Mouse (Mus musculus): ENCODE results near the gene Zfp672.
"Not testable (repeated sequence)": the region's sequence is repeated elsewhere in the genome, so short reads cannot be mapped to it uniquely, and the experiment has no call there.

Gene Zfp672

DNA sequence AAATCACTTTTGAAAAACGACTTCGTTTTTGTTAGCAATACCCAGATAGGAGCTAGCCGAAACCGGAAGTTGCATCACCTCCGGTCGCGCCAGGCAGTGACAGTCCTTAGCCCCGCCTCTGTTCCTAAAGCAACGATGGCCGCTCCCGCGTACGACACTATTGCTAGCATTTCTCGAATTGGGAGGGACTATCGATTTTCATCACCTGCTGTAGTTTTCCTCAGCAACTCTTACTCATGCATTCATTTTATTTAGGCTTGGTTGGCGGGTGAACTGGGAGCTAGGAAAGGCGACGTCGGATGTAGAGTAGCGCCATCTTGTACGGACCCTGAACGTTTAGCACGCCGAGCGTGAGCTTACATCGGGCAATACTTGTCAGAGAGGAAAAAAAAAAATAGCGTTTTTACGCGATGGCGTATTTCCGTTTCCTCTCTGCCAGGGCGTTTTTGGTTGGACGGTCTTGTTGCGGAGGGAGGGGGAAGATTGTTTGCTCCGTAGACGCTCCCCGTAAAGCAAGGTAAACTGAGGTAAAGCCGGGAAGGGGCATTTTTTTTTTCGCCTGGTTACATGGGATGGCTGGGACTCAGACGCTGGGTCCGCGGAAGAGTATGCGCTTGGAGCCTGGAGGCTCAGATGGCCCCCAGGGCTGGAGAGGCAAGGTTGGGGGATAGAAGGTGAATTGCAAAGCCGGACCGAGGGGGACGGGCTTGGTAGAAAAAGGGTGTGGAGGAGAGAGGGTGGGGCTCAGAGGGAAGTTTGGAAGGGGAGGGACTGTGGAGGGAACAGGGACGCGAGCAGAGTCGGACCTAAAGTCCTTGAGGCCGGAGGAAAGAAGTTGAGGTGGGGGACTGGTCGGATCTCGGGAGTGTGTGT lies at the start of gene Zfp672, which contains the start of gene Sh3bp5l:
Gene Zfp672 (minus strand): TSS at position 64 of the 873 bp plus-strand sequence.
Gene Sh3bp5l (plus strand): TSS at position 449 of the 873 bp plus-strand sequence.
- peak; percentile 94 for DNase-seq

DNA sequence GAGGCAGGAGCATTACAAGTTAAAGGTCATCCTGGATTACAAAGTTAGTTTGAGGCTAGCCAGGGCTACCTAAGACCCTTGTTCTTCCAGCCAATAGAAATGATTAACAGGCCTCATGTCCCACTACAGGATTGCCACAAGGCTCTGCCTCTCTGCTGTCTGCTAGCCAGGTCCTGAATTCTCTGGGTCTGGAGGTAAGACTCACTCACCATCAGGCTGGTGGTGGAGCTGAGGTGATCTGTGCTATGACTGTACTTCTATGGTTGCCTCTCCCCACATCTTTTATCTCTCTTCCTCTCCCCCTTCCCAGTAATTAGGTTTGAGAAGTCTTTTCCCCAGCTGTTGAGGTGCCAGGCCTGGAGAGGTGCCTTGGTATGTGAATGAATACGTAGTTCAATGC lies 49.4 kb upstream of the Zfp672 start:
- DNase-seq: no peak

DNA sequence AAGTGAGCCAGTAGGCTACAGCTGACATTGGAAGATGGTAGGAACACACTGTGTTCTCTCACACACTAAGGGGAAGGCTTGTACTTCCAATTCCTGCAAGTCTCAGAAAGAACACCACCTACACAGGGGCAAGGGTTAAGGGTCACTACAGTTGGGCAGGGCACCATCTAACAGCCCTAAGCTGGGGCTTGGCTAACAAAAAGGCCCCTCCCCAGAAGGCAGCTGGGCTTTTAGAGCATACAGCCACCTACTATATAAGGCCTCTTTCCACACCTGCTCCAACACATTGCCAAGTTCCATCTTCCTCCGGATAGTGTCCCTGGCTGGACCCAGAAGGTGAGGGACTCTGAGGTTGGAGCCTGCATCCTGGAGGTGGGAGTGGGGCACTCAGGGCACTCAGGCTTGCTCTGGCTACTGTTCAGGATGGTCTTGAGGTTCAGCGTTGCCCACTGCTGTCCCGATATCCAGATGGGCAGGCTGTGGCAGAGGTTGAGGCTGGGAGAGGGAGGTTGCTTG lies 48.7 kb upstream of the Zfp672 start, which contains the start of gene Lypd8:
Gene Lypd8 (plus strand): TSS at position 281 of the 516 bp plus-strand sequence.
- no peak for DNase-seq

- DNase-seq: no peak
Observed at GRCm38 (mm10) chr11:58377686-58378085, 47.5 kb upstream of the Zfp672 start.

GRCm38 (mm10) chr11:58377273-58377672 lies 47.1 kb upstream of the Zfp672 start:
- DNase-seq: no peak

DNA sequence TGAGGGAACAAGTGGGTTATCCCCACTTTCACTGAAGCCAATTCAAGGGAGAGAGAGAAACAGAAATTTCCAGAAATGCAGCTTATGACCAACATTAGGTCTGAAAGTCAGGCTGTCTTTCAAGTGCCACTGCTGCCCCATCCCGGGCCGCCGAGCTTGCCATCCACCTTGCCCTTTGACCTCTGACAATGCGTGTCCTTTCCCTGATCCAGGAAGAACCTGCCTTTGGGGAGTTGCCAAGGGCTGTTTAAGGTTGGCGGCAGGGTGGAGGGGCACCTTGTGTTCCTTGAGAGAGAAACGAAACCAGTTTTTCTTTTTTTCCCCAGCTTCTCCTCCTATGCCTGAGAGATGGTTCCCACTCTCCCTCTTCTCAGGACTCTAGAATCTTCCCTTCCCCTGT lies 36.1 kb upstream of the Zfp672 start:
- not testable (repeated sequence) for DNase-seq

- no peak for DNase-seq
Observed at GRCm38 (mm10) chr11:58364454-58364853, 34.3 kb upstream of the Zfp672 start.

- DNase-seq: not testable (repeated sequence)
Observed at GRCm38 (mm10) chr11:58362562-58362961, 32.4 kb upstream of the Zfp672 start.

DNA sequence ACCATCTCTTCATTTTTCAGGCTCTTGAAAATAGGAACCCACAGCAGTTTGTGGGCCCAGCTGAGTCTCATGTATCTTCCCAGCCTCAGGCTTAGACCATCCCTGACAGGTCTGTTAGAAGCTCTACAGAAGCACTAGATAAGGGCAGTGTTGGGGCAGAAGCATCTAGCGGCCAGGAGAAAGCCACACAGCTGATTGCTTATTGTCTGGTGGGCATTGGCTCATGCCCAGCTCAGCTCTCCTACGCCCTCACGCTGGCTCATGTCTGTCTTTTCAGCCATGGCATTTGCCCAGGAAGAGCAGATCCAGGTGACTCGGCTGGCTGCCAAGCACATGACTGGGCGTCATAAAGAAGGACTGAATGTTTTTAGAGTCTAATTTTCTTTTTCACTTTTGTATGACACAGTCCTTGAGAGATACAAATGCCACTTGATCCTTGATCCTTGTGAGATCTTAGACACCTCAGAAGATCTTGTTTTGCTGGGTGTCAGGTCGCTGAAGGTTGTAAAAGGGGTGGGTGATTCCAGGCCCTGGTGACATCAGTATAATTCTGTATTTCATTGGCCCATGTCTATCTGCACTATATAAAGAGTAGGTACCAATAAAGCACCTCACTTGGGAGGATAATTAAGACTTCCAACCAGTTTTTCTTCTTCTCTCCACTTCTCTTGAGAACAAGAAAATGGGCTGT lies 27.9 kb upstream of the Zfp672 start:
- no peak for DNase-seq

GRCm38 (mm10) chr11:58357042-58357441 lies 26.9 kb upstream of the Zfp672 start:
- no peak for DNase-seq

- DNase-seq: no peak
Observed at GRCm38 (mm10) chr11:58354927-58355326, 24.8 kb upstream of the Zfp672 start.

- DNase-seq: no peak
Observed at GRCm38 (mm10) chr11:58354476-58354875, 24.3 kb upstream of the Zfp672 start.

DNA sequence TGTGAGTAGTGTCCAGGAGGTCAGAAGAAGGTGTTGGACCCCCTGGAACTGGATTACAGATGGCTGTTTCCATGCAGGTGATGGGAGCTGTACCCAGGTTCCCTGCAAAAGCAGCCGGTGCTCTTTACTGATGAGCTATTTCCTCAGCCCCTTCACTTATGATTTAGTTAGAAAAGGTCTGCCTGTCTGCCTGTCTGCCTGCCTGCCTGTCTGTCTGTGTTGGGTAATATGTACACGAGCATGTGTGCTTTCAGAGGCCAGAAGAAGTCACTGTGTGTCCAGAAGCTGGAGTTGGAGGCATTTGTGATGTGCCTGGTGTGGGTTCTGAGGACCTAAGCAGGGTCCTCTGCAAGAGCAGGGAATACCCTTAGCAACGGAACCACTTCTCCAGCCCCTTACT lies 23.6 kb upstream of the Zfp672 start:
- DNase-seq: no peak

GRCm38 (mm10) chr11:58352681-58353548 lies 22.8 kb upstream of the Zfp672 start:
- peak; percentile 22 for DNase-seq

DNA sequence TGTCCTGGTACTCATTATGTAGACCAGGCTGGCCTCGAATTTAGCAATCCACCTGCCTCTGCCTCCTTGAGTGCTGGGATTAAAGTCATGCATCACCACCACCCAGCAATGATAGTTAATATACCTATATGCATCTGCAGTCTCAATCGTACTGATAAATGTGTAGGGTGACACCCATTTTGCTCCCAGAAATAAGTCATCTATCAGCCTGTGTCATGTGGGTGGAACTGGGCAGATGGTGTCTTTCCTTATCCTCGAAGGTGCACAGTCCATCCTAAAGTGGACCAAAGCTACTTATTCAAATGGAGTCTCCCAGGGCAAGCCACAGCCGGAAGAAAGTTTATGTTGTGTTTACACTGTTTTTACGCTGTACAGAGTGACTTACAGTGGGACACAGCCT lies 21.0 kb upstream of the Zfp672 start:
- DNase-seq: no peak

DNA sequence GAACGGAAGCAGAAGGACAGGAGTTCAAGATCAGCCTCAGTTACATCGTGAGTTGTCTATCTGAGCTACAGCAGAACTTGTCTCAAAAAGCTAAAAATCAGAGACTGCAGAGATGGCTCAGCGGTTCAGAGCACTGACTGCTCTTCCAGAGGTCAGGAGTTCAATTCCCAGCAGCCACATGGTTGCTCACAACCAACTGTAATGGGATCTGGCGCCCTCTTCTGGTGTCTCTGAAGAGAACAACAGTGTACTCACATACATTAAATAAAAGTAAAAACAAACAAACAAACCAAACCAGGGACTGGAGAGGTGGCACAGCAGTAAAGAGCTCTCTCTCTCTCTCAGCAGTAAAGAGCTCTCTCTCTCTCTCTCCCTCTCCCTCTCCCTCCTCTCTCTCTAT lies 20.5 kb upstream of the Zfp672 start:
- no peak for DNase-seq

DNA sequence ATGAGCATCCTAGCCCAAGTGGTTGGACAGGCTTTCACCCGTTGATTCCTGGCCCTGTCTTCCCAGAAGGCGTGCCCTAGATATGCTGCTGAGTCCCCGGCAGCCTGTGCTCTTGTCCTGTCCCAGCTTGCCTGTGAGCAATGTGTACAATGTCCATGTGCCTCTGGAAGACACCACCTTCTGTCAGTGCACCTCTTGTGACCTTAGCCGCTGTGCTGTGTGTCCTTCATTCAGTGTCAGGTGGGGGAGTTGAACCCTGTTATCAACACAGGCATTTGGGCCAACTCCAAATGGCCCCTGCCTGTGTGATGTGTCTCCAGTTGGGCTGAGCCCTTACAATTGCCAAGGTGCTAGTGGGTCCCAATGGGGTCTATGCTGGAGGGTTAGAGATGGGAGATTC lies 16.6 kb upstream of the Zfp672 start:
- no peak for DNase-seq

- DNase-seq: no peak
Observed at GRCm38 (mm10) chr11:58334746-58335145, 4.6 kb upstream of the Zfp672 start.

DNA sequence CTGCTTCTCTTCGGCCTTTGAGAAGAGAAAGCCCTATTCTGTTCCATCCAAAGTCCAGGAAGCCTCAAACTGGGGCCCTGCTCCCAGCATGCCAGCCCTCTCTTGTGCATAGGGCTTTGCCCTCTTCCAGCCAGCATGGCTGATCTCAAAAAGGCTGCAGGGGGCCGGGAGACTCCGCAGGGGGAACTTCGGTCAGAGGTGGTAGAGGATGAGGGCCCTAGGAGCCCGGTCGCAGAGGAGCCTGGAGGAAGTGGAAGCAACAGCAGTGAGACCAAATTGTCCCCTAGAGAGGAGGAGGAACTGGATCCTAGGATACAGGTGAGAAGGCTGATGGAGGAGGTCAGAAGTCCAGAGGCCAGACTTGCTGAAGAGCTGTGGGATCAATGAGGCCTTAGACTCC lies 1.4 kb upstream of the Zfp672 start:
- DNase-seq: no peak

DNA sequence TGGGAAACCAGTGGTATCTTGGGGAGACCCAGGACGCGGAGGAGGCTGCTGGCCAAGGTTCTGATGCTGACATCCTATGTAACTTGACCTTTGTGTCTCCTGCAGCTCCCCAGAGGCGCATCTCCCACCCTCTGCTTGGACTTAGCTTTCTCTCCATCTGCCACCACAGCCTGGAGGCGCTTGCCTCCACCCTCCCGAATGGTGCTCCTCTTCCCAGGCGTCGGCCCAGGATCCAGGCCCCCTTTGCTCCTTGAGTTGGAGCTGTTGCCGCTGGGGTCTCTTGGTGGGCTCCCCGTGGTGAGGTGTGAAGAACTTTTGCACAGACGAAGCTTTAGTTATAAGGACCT lies 983 bp upstream of the Zfp672 start:
- DNase-seq: no peak

- no peak for DNase-seq
Observed at GRCm38 (mm10) chr11:58329906-58330275, 248 bp downstream of the Zfp672 start.

- no peak for DNase-seq
Observed at GRCm38 (mm10) chr11:58326781-58327180, 3.4 kb downstream of the Zfp672 start.

Data from embryo, embryonic 11 days (tissue).